Mouse (Mus musculus): ENCODE measurements around the gene Akap12.

DNA sequence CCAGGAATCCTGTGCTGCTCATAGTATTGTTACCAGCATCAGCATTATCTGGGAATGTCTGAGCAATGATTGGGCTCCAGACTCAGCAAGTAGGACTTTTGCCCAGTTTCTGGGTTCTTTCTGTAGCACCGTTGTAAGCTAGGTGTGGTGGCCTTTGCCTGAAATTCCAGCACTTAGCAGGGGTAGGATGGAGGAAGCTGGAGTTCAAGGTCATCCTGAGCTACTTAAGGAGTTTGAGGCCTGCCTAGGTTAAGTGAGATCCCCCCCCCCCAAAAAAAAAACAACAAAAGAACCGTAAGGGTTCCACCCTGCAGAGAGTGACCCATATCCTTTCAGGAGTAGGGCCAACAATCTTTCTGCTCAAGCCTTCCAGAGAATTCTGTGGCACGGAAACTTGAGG is 98.4 kb downstream of the Akap12 start:
- no peak for TF ChIP-seq CTCF (IDR thresholded peaks at IDR 0.05; ENCODE audit: borderline replicate concordance, insufficient read depth, low read length)
- TF ChIP-seq POLR2A (IDR thresholded peaks at IDR 0.05; ENCODE audit: low read depth, low read length): no peak

Data from embryonic fibroblast, embryonic 13.5 days (primary cell).